Mouse (Mus musculus) heart, postnatal 4 days (tissue): Measurements from ENCODE around the gene Gas2l2. TPM values are rescaled to one million over a fixed set of nuclear protein-coding genes. Genes with fewer than 3 reads are reported as not detected.

Experiments
- DNase-seq: peaks from one replicate; pipeline ENCODE4 v3.0.0; 2021
- total RNA-seq, 2 experiments: library from RNA; stranded (reverse); gene quantifications; 2 replicates each; pipeline ENCODE4 v1.2.3; 2021

The Gas2l2 gene
- total RNA-seq, 2 experiments from 2014 or later, result not detected

GRCm38 (mm10) chr11:83442596-83443267 lies 13.5 kb upstream of the Gas2l2 start:
- peak; percentile 90 for DNase-seq

DNA sequence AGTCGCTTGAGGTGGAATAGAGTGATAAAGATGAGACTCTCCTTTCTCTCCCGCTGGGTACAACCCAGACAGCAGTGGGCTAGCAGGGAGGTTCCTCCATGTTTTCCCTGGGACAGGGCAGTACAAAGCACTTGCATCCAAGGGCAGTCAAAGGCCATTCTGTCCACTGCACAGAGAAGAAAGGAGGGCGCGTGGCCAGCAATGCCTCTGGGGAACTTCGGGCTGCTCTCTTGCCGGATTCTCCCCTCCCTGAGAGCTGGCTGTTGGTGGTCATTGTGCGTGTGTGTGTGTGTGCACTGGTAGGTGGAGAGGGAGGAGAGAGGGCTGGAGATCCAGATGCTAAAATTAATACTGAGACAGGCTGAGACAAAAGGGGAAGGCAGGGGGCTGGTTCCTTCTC lies 12.0 kb upstream of the Gas2l2 start:
- peak; percentile 80 for DNase-seq

- peak; percentile 89 for DNase-seq
Measured at GRCm38 (mm10) chr11:83440081-83441064, 11.1 kb upstream of the Gas2l2 start.

DNA sequence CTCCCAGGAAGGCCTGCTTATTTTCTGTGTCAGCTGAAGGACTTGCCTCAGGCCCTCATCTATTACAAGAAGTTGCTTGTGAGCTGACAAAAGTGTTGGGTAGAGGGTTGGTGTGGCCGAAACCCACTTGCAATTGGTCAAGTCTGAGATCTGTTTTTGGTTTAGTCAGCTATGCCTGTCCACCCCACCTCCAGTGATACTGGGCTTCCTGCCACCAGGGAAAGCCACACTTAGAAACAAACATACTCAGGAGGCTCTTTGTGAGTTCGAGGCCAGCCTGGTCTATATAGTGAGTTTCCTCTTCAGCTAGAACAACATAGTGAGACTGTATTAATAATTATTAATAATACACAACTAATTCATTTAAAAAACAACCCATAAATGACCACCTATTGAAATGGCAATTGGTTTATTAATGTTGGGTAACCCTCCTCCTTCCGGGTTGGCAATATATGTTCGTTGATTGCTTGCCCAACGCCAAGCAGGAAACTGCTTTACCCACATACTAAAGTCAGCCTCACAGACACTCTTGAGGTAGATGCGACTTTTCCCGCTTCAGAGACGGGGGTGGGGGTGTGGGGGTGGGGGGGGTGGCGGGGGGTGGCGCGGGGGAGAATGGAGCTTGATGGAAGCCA lies 10.3 kb upstream of the Gas2l2 start:
- no peak for DNase-seq

DNA sequence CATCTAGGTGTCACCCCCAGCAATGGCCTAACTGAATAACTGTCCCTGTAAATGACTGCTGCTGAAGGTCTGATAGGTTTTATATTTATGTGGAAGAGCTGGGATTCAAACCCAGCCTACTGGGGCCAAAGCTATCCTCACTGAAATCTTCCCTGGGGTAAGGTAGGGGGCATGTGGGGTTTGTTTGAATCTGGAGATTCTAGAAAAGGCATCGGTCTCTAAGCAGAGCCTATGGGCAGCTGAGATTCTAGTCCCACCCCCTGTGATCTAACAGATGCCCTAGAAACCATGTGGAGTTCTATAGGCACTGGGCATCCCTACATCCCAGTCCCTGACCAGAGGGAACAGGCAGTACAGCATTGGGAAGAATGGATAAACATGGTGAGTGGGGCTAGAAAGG lies 8.1 kb upstream of the Gas2l2 start, which contains the start of gene 1700020L24Rik:
Gene 1700020L24Rik (plus strand): TSS at position 301 of the 400 bp plus-strand sequence.
- no peak for DNase-seq

GRCm38 (mm10) chr11:83432533-83432932 lies 3.3 kb upstream of the Gas2l2 start:
- no peak for DNase-seq

DNA sequence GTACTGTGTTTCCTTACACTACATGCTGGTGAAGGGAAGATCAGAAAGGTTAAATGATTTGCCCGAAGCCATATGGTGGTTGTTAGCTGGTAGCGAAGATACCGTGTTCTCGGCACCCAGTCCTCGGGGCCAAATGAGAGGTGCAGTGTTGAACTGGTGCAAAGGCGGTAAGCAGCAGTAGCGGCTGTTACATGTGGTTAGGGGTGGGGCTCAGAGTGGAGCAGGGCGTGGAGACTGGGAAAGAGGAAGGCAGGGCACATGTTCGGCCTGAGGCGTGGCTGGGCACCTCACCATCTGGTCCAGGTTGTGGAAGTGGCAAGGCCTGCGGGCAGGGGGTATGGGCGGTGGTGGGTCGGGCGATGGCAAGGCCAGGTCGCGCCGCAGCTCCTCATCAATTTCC lies 2.3 kb downstream of the Gas2l2 start:
- DNase-seq, result no peak

- peak; percentile 85 for DNase-seq
Measured at GRCm38 (mm10) chr11:83424681-83425080, 4.6 kb downstream of the Gas2l2 start.

GRCm38 (mm10) chr11:83421305-83421704 lies 8.0 kb downstream of the Gas2l2 start:
- DNase-seq, result peak; percentile 89

DNA sequence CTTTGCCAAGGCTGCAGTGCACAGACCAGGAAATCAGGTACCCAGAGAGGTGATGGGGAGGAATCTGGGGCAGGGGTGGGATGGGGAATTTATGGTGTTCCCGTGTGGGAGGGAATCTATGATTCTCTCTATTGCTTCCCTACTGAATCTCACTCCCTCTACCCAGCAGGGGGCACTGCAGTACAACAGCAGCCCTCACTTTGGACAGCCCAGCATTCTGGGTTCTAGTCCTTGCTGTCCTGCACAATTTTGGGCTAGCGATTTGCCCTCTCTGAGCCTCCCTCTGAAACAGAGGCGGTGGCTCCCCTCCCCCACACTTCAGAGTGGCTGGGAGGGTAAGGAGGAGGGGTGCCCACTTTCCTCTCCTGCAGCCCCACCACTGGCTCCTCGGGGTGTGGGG lies 8.9 kb downstream of the Gas2l2 start:
- no peak for DNase-seq

DNA sequence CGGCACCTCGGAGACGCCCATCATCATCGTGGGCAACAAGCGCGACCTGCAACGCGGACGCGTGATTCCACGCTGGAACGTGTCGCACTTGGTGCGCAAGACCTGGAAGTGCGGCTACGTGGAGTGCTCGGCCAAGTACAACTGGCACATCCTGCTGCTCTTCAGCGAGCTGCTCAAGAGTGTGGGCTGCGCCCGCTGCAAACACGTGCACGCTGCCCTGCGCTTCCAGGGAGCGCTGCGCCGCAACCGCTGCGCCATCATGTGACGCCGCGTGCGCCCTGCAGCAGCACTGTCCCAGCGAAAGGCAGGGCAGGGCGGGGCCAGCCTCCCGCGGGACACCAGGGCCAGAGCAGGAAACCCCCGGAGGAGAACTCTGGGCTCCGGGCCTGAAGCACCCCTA lies 10.7 kb downstream of the Gas2l2 start:
- DNase-seq, result no peak

GRCm38 (mm10) chr11:83417708-83418107 lies 11.5 kb downstream of the Gas2l2 start:
- DNase-seq, result no peak

GRCm38 (mm10) chr11:83417080-83417479 lies 12.2 kb downstream of the Gas2l2 start:
- peak; percentile 79 for DNase-seq

GRCm38 (mm10) chr11:83410510-83410909 lies 18.7 kb downstream of the Gas2l2 start:
- no peak for DNase-seq

GRCm38 (mm10) chr11:83409792-83410291 lies 19.4 kb downstream of the Gas2l2 start:
- no peak for DNase-seq

DNA sequence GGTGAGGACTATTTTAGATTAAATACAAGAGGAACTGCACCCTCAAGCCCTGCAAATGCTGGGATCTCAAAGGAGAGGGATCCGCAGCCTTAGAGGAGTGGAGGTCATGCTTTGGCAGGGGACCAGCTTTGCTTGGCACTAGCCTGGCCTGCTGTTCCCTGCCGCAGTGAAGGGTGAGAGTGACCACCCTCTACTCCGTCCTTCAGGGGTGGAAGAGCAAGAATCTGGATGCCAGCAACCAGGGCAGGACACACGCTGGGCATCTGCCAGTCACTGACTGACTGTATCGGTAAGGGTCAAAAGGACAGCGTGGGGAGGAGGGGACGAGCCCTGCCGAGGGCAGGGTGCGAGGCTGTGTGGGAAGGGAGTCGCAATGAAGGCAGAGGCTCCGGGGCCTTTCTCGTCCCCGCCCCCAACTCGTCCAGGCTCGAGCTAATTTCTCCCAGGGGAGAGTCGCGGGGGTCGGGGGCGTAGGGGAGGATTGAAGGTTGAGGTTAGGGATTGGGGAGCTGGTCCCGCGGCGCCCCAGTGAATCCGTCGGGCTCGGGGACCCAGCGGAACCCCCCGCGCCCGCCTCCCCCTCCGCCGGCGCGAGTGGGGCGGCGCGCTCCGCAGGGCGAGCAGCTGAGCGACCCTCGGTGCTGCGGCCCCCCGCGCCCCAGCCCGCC lies 20.0 kb downstream of the Gas2l2 start, which contains the start of gene Rasl10b:
Gene Rasl10b (plus strand): TSS at position 51 of the 668 bp plus-strand sequence.
- peak; percentile 48 for DNase-seq

- no peak for DNase-seq
Measured at GRCm38 (mm10) chr11:83408242-83408641, 21.0 kb downstream of the Gas2l2 start.

- no peak for DNase-seq
Measured at GRCm38 (mm10) chr11:83406391-83406790, 22.9 kb downstream of the Gas2l2 start.

DNA sequence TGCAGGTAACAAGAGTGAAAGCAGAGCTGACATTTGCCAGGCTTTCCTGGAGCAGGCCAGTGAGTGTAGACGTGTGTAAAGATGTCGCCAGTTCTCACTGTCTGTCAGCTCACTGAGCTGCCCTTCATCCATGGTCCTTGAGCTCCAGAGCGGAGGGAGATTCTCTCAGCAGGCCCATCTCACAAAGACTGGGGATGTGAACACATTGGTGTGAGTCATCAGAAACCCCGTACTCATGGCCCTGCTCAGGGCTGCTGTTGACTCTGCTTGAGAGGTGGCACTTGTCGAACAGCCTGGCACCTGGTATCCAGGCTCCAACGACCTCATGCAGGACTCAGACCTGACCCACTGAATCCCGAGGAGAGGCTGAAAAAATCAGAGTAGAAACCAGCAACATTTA lies 25.5 kb downstream of the Gas2l2 start:
- DNase-seq, result no peak

DNA sequence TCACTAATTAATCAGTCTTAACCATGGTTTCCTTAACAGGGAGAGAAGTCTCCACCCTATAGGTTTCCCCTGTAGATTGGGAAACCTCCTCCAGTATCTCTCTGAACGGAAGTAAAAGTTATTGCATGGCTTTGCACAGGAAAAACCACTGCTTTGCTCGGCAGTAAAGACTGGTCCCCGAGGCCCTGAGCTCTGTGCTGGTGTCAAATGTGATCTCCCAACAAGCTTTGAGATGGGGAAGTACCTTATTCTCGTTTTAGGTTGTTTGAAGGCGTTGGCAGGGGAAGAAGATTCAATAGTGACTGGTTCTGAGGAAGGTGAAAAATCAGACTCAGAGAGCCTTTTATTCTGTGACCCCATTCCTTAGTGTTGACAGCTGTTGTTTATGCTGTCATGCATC lies 30.5 kb downstream of the Gas2l2 start:
- DNase-seq, result no peak

GRCm38 (mm10) chr11:83397626-83398025 lies 31.6 kb downstream of the Gas2l2 start:
- DNase-seq, result no peak

- DNase-seq, result no peak
Measured at GRCm38 (mm10) chr11:83394802-83395439, 34.3 kb downstream of the Gas2l2 start.
